Mouse (Mus musculus) liver (tissue): ENCODE data around the gene Eif4enif1.
"Not testable (repeated sequence)": the region's sequence is repeated elsewhere in the genome, so short reads cannot be mapped to it uniquely, and the experiment has no call there.

Experiments
- DNase-seq: peaks from one replicate; pipeline ENCODE4 v3.0.0-alpha.2; 2020; ENCODE audit warnings: mixed read lengths

Eif4enif1 gene

GRCm38 (mm10) chr11:3202231-3202701 is at the start of gene Eif4enif1:
TSS of gene Eif4enif1 (plus strand) at chr11:3202392.
- peak; percentile 89 for DNase-seq

- peak; percentile 15 for DNase-seq
Observed at GRCm38 (mm10) chr11:3153666-3154397, 48.4 kb upstream of the Eif4enif1 start.

GRCm38 (mm10) chr11:3156991-3157390 is 45.2 kb upstream of the Eif4enif1 start:
- not testable (repeated sequence) for DNase-seq

GRCm38 (mm10) chr11:3157996-3158395 is 44.2 kb upstream of the Eif4enif1 start:
- not testable (repeated sequence) for DNase-seq

- DNase-seq = not testable (repeated sequence)
Observed at GRCm38 (mm10) chr11:3158800-3159199, 43.4 kb upstream of the Eif4enif1 start.

- not testable (repeated sequence) for DNase-seq
Observed at GRCm38 (mm10) chr11:3161370-3161769, 40.8 kb upstream of the Eif4enif1 start.

- DNase-seq = not testable (repeated sequence)
Observed at GRCm38 (mm10) chr11:3162236-3162897, 39.8 kb upstream of the Eif4enif1 start.

GRCm38 (mm10) chr11:3163122-3163521 is 39.1 kb upstream of the Eif4enif1 start:
- DNase-seq = not testable (repeated sequence)

- DNase-seq = not testable (repeated sequence)
Observed at GRCm38 (mm10) chr11:3163661-3164060, 38.5 kb upstream of the Eif4enif1 start.

- DNase-seq = not testable (repeated sequence)
Observed at GRCm38 (mm10) chr11:3165210-3165782, 36.9 kb upstream of the Eif4enif1 start.

GRCm38 (mm10) chr11:3166321-3166720 is 35.9 kb upstream of the Eif4enif1 start:
- not testable (repeated sequence) for DNase-seq

- not testable (repeated sequence) for DNase-seq
Observed at GRCm38 (mm10) chr11:3167129-3167528, 35.1 kb upstream of the Eif4enif1 start.

- DNase-seq = not testable (repeated sequence)
Observed at GRCm38 (mm10) chr11:3167571-3168001, 34.6 kb upstream of the Eif4enif1 start.

- not testable (repeated sequence) for DNase-seq
Observed at GRCm38 (mm10) chr11:3169042-3169441, 33.1 kb upstream of the Eif4enif1 start.

- DNase-seq = not testable (repeated sequence)
Observed at GRCm38 (mm10) chr11:3171931-3172330, 30.3 kb upstream of the Eif4enif1 start.

- DNase-seq = not testable (repeated sequence)
Observed at GRCm38 (mm10) chr11:3172526-3172925, 29.7 kb upstream of the Eif4enif1 start.

GRCm38 (mm10) chr11:3173425-3174318 is 28.5 kb upstream of the Eif4enif1 start:
- peak; percentile 38 for DNase-seq

GRCm38 (mm10) chr11:3178968-3179725 is 23.0 kb upstream of the Eif4enif1 start:
- not testable (repeated sequence) for DNase-seq

- DNase-seq = not testable (repeated sequence)
Observed at GRCm38 (mm10) chr11:3179726-3180092, 22.5 kb upstream of the Eif4enif1 start.

GRCm38 (mm10) chr11:3180510-3181160 is 21.6 kb upstream of the Eif4enif1 start:
- not testable (repeated sequence) for DNase-seq

GRCm38 (mm10) chr11:3181250-3181649 is 20.9 kb upstream of the Eif4enif1 start:
- peak; percentile 41 for DNase-seq
